Mouse (Mus musculus) c-Kit-positive CD71-positive TER-119-negative erythroid progenitor cells, embryonic 14.5 days (primary cell): Measurements from ENCODE around the gene Fam193a.

Experiments used
- DNase-seq: peaks from one replicate; pipeline ENCODE4 v3.0.0-alpha.2; 2013; ENCODE audit warnings: low read depth

Gene Fam193a

DNA sequence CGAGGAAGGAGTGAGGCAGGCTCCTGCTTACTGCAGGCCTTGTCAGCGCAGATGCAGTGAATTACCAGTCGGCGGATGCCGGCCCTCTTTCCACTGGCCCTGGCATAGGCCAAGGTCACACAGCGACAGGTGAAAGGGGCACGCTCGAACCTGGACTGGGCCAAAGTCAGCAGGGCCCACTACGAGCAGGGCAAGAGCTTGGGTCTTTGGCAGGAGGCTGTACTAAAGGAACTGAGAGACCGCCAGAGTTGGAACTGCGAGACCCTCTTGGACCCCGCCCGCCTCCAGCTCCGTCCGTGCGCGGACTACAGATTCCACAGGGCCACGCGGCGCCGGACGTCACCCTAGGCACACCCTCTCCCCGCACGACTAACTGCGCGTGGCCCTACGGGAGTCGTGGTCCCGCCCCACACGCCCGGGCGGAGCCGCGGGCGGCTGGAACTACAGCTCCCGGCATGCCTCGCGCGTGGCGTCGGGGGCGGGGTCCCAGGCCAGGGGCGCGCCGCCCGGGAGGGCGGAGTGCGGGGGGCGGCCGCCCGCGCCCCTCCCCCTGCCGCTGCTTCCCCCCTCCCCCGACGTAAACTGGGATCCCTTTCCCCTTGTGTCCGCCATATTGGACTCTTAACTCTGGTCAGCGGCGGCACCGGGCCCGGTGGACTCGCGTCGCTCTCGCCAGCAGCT, at the start of gene Fam193a:
Gene Fam193a, plus strand, starts transcription at position 593 of the 681 bp plus-strand sequence.
- peak; percentile 86 for DNase-seq

DNA sequence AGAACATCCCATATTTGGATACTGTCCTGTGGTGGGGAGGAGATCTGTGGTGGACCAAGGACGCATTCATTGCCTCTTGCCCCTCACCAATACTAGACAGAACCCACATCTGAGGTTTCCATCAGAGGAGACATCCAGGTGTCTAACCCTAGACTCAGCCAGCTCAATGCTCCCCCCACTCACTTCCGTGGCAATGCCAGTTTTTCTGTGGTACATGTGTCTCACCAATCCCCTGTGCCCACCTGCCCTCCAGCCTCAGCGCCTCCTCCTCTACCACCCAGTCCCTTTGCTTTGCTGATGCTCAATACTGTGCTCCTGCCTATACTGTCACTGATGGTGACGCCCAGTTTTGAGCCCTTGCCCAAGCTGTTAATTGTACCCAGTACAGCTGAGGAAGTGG, 48.5 kb upstream of the Fam193a start:
- DNase-seq, result no peak

DNA sequence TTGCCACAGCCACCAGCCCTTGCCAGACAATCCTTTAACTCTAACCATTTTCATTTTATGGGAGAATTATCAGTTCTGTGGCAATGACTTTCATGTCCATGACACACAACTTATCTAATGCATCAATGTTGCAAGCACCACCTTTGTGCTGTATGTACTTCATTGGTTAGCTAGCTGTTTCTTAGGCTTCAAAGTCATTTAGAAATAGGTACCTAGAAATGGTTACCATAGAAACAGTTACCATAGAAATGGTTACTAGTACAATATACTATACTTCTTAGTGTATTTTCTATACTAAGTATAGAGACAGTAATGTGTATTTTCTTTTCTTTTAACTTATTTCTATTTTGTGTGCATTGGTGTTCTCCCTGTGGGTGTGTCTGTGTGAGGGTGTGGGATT, 44.4 kb upstream of the Fam193a start:
- no peak for DNase-seq

DNA sequence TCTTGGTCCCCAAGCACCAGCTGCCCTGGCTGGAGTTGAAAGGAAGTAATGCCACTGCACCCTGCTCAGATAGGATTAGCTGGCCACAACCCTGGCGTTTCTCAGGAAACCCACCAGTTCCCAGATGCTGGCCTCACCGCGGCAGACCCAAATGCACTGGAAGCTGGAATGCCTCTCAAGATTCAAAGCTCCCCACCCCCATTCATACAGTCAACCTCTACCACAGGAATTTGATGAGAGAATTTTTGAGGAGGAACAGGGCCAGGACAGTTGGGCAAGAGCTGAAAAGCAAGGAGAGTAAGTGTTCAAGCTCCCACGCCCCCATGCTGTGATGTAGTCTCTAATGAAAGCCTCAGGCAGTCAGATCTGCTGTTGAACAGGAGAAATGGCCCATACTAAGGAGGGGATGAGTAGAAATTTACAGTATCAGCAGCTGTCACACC, 43.5 kb upstream of the Fam193a start:
- no peak for DNase-seq

DNA sequence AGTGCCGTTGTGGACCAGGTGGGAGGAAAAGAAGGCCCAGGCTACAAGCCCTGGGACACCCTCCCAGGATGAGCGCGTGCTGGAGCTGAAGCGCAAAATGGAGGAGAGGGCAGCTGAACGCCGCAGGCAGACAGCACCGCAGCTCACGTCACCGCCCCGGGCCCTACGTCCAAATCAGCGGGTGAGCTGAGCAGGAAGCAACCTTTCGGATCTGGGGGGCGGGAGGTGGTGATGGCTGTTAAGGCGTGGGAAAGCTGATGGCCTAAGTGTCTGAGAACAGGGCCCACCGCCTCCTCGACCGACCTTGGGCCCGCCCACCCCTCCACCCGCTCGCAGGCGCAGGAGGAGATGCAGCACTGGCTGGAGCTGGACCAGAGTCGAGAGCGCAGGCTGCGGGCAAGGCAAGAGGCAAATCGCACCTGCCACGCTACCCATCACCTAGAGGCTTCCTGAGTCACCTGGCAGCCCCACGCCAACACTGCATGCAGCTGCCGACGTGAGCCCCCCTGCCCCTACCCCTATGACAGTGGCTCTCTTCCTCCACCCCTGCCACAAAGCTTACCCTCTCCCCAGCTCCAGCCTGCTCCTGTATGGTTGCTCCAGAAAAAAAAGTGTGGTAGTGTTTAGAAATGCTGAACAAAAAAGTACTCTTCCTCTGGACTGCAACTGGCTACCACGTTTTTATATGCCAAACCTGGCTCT, 42.7 kb upstream of the Fam193a start:
- no peak for DNase-seq

DNA sequence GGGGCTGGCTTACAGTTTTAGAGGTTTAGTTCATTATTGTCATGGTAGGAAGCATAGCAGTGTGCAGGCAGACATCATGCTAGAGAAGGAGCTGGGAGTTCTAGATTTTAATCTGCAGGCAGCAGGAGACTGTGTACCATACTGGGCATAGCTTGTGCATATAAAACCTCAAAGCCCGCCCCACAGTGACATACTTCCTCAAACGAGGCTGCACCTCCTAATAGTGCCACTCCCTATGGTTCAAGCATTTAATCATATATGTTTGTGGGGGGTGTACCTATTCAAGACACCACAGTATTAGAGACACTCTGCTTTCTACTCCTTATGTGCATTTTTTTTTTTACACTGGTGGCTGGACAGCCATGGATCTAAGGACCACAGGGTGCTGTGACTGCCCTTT, 39.6 kb upstream of the Fam193a start:
- DNase-seq, result no peak

DNA sequence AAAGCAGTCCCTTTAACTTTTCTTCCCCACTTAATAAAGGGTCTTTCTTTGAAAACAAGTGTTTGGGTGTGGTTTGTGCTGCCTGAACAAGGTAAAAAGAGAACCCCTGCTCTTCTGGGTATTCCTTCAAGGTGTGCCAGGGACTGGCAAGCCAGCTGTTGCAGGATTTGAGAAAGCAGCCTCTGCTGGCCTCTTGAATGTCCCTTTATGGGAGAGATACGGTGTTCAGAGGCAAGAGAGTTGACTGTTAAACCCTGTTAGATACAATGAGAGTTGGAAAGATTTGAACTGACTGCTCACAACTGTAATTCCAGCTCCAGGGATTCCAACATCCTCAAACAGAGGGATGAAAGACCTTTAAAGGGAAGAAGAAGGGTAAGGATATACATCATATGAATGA, 35.7 kb upstream of the Fam193a start:
- no peak for DNase-seq

DNA sequence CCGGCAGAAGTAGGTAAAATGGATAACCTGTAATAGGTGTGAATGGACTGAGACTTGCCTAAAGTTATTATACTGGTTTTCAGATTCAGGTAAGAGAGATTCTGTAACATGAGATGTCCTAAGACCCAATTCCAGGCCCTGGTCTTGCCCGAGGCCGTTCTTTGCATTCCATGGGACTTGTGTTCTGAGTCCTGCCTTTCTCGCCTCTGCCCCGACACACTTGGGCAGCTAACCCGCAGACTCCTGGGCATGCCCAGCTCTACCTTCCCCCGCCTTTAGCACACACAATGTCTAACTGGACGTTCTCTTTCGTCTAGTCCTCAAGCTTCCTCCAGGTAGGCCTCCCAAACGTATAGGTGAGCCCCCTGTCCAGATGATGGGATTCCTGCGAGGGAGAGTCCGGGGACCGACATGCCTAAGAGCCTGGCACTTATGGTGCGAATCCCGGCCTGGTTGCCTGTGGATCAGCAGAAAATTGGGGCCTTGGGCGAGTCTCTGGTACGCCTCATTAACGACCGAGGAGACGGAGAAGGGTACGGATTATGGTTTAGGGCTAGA, 34.1 kb upstream of the Fam193a start:
- DNase-seq, result no peak

DNA sequence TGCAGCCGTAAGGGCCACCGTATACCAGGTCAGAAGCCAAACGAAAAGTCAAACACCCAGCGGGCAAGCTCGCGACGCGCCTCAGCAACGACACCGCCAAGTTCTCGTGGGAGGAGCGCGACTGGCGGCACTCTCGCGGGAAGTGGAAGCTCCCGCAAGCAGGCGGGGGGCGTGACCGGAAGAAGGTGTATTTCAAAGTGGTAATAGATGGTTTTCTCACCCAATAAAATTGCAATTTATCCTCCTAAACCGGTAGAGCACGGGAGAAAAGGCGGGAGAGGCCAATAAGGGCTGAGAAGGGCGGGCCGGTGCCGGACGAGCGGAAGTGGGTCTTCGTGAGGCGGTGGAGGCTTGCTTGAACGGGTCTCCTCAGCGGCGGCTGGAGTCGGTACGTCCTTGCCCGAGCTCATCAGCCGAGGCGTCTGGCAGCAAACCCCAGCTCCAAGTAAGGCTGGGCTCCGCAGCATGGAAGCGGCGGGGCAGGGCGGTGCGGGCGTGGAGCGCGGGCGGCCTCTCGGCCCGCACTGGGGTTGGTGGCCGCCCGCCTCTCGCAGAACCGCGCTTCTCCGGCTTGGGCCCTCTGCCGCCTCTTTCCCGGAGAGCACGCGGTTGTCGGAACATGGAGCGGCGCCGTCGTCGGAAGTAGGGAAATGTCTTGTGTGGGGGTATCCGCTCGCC, 33.5 kb upstream of the Fam193a start, which contains the start of gene Rnf4:
Gene Rnf4, plus strand, starts transcription at position 193 of the 678 bp plus-strand sequence.
- peak; percentile 97 for DNase-seq

DNA sequence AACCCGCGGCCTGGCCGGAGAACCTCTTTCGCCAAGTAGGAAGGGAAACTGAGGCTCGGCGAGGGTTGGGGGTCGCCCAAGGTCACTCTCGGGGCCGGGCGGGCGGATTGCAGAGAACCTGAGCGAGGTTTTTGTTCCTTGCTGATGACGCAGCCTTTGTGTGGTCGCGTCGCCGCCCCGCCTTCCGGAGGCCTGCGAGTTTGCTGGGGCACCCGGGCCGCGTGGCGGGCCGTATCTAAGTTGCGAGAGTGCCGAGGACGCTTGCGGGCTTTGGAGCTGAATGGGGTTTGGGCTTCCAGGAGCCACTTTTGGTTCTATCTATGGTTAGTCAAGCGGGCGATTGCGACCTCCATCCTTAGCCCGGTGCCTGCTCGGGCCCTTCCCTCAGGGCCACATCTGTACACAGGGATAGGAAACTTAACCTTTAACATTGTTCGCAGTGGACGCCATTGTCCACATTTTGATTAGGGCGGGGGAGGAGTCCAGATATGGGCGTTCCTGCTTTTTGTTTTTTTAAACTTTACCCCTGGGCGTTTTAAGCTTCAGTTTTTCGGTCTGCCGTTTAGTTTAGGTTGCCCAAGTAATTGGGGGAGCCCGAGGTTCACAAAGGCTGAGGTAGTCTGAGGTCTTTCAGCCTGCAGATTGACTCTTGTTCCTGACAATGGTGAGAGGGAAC, 32.8 kb upstream of the Fam193a start:
- peak; percentile 54 for DNase-seq

DNA sequence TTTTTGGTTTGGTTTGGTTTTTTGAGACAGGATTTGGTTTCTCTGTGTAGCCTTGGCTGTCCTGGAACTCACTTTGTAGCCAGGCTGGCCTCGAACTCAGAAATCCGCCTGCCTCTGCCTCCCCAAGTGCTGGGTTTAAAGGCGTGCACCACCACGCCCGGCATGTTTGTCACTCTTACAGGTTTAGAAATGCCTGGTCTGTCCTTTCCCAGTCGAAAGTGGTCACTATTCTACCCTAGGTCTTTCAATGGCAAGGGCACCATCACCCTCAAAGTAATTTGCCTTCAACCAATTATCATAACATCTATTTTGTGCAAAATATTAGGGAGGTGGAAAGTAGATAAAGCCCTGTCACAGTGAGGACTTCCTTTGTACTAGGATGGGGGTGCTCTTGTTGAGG, 29.5 kb upstream of the Fam193a start:
- DNase-seq, result no peak

DNA sequence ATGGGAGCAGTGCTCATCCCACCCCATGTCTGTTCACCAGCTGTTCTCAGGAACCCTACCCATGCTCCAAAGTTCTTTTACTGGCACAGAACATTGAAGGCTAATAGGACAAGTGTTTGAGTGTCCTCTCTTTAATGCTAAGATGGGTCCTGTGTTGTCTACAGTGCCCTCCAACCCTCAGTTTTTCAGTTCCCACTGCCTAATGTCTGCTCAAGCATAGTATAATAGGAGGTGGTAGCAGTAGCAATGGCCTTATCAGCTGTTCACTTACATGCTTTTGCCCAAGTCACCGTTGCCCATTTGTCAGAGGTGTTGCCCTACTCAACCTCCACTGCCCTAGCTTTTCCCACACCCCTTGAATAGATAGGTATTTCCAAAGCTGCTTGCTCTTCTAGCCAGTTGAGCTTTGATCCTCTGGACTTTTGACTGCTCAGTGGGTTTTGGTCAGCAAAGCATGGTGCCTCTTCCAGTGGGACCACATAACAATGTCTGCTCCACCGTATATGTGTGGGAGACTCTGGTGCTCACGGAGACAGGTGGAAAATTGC, 17.6 kb upstream of the Fam193a start:
- no peak for DNase-seq

DNA sequence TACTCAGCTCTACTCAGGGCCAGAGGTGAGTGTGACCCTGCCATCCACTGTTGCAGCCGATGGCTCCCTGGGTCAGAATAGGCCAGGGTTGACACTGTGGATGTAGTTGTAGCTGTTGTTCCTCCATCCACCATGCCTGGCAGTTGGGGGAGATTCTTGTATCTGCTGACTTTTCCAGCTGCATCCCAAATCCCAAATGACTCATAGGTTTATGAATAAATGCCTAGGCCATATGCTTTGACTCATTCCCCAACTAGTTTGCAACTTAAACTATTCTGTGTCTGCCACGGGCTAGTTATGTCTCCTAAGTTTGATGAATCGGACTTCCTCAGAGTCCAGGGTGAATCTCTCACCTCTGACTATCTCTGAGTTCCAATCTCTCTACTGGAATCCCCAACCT, 9.5 kb upstream of the Fam193a start:
- DNase-seq, result no peak

DNA sequence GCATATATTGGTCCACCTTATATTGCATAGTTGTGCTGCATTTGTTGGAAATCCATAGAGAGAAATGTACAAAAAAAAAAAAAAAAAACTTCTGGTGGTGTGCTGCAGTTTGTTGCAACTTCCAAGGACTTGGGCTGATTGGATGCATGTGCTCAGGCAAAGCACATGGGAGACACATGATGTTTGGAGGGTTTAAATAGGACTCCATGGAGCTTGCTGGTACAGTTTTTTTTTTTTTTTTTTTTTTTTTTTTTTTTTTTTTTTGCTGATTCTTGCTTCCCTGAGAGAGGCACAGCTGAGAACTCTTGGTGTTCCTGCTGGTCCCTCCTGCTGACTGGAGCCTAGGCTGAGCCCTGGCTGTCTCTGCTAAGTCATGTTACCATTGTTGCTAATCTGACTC, 6.6 kb upstream of the Fam193a start:
- no peak for DNase-seq

DNA sequence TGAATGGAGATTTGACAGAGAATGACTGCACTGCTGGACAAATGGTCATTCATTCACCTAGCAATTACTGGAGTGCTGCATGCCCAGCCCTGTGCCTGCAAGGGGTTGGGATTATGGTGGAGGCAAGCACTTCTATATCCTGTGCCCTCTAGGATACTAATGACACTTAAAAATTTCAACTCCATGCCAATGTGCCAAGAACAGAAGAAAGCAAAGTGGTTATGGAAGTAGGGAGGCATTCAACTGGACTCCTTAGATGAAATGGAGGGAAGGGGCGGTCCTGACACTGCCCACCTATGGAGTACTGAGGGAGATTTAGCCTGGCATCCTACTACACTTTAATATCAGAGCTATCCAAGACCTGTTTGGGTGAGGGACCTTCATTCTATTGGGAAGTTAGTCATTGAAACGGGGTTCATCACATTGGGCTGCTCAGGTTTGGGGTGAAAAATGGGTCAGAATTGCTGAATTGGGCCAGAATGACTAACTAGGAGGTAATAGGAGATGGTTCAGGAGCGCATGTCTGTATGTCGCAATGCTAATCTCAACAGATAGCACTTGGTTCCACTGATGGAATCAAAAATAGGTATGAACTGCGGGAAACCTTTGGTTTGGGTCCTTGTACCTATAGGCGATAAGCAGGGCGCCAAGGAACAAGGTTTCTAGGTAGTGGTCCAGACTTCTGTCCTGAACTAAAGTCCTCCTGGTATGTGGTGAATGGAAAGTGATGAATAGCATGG, 1.0 kb upstream of the Fam193a start:
- DNase-seq, result no peak

DNA sequence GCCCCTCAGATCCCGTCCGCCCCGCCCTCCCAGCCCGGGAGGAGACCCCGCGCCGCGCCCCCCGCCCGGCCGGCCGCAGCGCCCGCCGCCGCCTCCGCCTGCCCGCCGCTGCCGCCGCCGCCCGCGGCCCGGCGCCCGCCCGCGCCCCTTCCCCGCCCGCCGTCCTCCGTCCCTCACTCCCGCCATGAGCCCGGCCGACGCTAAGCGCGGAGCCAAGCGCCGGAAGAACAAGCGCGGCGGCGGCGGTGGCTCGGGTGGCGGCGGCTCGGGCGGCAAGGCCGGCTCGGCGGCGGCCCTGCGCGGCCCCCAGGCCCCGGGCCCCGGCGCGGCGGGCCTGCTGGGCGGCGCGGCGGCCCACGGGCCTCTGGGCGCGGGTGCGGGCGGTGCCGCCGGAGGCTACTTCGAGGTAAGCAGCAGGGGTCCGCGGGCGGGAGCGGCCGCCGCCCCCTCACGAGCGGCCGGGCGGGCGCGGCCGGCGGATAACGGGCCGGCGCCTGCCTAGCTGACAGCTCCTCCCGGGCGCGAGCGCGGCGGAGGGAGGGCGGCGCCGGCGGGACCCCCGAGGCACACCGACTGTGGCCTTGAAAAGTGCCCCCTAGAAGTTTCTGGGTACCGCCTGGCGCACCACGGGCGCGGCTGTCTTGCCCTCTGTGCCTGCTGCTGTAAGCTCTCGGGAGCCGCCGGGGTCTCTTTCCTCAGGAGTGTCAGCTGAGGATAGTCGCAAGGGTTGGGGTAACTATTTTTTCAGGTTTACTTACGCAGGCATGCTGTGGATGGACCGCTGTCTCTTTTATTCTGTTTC, 490 bp downstream of the Fam193a start:
- DNase-seq, result no peak

DNA sequence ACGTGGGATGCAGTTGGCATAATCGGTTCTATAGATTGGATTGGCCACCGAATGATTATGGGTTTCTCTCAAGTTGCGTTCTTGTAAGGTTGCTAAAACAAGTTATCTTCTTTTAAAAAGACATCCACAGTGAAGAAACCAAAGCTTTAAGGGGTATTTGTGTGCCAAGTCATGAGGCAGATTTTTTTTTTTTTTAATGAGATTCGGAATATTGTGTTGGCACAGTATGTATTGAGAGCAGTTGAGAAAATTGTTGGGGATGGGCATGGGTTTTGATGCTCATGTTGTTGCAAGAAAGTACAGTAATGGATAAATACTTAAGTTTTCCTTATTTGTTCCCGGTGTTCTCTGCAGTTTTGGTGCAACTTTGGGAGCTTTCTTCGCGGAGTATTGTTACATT, 1.1 kb downstream of the Fam193a start:
- no peak for DNase-seq

DNA sequence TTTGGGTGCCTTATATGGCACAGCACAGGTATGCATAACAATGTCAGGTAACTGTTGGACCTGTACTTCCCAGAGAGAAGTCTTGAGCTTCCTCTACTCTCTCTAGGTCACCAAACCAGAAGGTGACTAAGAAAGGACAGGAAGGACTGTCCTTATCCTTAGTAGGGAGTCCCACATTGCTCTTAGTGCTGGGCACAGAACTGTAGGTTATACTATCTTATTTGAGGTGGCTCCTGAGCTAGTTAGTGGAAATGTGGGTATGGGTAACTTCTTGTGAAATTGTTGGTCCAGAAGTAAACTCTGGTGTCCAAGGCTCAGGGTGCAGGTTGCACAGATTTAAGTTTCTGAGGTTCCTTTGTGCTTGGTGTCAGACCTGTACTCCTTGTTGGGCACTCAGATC, 2.4 kb downstream of the Fam193a start:
- DNase-seq, result no peak

DNA sequence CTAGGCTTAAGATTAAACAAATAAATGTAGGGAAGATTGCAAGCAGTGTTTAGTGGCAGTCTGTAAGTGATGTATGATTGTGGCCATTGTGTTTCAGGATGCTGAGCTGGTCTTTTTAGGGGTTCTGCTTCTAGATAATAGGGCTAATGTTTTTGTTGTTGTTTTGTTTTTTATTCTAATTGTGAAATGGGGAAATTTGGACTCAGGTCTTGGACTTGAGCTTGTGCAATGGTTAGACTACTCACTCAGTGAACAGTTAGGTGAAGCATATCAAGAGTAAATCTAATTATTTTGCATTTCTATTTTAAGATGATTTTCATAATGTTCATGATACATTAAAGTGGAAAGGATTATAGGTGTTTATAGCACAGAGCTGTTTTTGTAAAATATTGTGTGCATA, 2.8 kb downstream of the Fam193a start:
- no peak for DNase-seq

DNA sequence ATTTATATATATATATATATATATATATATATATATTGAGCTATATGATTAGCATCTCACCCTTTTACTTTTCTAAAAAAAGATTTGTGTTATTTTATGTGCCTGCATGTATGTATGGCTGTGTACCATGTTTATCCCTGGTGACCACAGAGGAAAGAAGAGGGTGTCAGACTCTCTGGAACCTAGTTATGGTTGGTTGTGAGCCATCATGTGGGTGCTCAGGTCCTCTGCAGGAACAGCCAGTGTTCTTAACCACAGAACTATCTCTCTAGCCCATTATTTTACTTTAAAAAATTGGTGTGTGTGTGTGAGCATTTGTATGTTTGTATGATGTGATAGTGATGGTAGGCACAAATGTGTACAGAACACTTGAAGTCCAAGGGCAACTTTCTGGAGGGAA, 9.1 kb downstream of the Fam193a start:
- no peak for DNase-seq
